Mouse (Mus musculus) megakaryocyte progenitor cell, adult 5-6 weeks (primary cell): ENCODE data around the gene Jarid2. TPM values are rescaled to one million over a fixed set of nuclear protein-coding genes. Genes with fewer than 3 reads are reported as not detected.
"Not testable (repeated sequence)": the region's sequence is repeated elsewhere in the genome, so short reads cannot be mapped to it uniquely, and the experiment has no call there.

ENCODE experiments used
- ATAC-seq: replicated peaks from 2 replicates; pipeline ENCODE4 v1.8.0; 2016; ENCODE audit warnings: mild to moderate bottlenecking, moderate TSS enrichment, inconsistent platforms; ENCODE audit not compliant: poor library complexity
- total RNA-seq, 2 experiments: library from RNA; stranded (forward) in 1 of 2; stranded (reverse) in 1 of 2; fragments of 157-497, 149-512 nt in 1 of 2; fragments of 200-1000 nt in 1 of 2; gene quantifications; 2 replicates each; pipeline versions ENCODE4 v1.2.3 to v1.2.4; 2015 to 2017

Jarid2 gene
- total RNA-seq (2015), result 31.8 and 40.3 TPM in 2 replicates
- total RNA-seq (2017), result 32.5 and 50.2 TPM in 2 replicates

DNA sequence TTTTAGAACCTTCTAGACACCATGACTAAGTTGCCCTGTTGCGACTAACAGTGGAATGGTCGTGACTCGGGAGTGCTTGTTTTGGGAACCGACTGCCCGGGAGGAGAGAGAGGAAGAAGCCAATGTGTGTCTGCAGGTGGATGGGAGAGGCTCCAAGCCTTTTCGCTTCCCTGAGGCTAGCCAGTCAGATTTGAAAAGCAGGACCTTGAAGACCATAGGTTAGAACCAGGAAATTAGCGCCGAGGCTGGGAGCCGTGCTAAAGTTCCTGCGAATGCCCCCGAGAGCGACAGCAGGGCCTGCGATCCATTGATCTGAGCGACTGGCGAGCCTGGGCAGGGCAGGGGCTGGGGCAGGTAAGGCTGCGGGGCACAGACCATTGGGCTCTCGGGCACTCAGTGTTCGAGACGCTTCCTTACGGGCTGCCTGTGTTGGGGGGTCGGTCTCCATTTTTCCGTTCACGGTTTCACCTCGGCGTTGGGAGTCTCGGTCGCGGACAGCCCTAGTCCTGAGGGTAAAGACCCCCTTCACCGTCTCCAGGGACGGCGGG lies at the start of gene Jarid2:
TSS of gene Jarid2 (plus strand) at position 51 of the 548 bp plus-strand sequence.
- no peak for ATAC-seq

DNA sequence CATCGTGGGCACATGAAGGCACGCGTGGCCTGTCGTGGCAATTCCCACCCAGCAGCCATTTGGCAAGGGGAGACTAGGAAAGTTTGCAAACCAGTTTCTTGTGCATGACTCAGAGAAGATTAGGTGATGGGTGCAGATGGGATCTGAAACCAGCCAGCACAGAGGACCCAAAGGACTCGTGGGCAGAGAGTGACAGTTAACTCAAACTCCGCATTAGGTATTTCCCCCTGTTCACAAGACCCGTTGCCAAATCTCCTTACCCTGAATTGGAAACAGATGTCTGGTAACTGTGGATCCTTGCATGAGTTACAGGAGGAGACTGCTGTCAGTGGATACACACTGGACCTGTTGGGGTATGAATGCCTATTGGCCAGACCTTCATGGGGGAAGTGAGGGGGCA lies 48.2 kb upstream of the Jarid2 start:
- no peak for ATAC-seq

DNA sequence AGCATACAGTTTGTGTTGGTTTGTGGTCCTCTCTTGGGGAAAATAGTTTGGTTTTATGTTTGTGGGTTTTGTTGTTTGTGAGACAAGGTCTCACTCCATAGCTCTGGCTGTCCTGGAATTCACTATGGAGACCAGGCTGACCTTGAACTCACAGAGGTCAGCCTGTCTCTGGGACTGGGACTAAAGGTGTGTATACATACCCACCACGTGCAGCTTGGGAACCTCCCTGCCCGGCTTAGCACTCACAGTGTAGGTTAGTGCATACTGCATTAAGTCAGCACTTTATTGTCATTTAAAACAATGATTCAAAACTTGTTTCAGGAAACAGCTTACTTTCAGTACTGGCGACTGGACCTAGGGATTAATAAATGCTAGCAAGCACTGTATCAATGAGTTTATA lies 41.1 kb upstream of the Jarid2 start:
- ATAC-seq, result no peak

DNA sequence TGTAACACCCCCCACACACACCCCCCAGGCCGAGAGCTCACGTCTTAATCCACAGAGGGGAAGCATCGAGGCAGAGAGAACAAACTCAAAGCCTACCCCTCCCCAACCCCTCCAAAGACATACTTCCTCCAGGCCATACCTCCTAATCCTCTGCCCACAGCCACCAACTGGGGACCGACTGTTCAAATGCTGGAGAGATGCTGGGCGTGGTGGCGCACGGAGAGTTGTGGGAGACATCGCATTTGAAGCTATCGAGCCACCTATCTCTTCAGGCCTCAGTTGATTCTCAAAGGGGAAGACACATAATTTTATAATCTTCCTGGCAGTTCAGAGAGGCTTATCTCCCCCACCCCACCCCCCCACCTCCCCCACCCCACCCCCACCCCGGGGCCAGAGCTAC lies 31.6 kb upstream of the Jarid2 start:
- ATAC-seq, result 0 out of 2 replicates have a peak, but pooled peaks have one; percentile 44

DNA sequence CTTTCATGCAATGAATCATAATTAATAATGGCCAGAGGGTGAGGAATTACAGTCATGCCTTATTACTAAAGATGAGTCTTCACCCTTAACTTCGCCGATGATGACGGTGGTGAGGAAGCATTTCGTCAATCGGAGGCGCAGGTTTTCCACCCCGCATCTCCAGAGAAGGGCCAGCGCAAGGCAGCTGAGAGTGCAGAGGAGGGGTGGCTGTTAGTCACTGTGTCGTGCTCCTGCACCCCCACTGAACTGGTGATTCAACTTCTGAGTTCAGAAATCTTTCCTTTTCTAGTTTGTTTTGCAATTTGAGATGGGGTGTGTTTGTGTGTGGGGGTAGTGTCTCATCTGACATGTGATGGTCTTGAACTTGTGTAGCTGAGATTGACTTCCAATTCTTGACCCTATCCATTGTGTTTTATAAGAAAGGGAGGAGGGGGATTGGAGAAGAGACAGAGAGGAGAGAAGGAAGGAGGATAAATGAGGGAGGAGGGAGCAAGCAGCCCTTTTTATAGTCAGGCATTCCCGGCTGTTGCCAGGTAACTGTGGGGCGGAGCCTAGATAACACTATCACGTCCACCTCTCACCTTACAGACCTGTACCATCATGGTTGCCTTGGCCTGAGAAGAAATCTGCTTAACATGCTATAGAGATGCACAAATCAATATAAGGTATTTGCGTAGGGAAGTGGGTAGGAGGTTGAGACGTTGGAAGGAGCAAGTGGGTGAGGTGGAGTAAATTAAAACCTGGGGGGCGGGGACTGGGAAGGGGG lies 25.1 kb upstream of the Jarid2 start:
- ATAC-seq, result no peak

DNA sequence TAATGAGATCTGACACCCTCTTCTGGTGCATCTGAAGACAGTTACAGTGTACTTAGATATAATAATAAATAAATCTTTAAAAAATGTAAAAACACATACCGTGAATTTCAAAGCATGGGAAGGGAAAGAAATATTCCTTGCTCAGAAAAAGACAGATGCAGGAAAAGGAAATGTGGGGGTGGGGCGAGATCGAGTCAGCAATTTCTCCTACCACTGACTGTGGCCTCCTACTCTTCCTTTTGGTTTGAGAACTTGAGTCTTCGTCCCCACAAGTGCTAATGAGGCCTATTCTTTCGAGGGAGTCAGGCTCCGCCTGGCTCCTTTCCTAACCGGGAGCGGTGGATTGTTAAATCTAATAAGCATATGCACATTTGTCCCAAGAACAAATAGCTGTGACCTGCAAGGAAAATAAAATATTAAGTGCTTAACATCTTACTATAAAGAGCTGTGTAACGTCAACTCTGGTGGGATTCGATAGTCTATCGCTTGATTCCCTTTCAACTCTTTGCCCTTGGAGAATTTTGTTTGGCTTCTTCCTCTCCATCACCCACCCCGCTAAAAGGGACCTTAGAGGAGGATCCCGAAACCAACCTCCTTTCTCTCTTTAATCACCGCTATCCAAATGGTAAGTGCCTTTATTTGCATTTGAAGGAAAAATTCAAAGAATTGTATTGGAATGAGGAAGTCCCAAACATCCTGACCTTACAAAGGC lies 24.1 kb upstream of the Jarid2 start:
- no peak for ATAC-seq

DNA sequence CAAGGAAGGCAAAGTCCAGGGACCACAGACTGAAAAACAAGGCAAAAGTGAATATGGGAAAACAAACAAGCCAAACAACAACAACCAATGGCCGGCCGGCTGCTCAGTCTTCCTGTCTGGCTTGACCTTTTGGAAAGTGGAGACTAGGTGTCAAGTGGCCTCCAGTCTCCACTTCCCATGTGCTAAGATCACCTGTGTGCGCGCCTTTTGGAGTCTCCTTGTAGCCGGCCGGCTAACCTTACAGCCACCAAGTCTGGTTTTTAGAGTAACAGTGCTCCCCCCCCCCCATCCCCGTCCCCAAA lies 23.6 kb upstream of the Jarid2 start:
- ATAC-seq, result no peak

DNA sequence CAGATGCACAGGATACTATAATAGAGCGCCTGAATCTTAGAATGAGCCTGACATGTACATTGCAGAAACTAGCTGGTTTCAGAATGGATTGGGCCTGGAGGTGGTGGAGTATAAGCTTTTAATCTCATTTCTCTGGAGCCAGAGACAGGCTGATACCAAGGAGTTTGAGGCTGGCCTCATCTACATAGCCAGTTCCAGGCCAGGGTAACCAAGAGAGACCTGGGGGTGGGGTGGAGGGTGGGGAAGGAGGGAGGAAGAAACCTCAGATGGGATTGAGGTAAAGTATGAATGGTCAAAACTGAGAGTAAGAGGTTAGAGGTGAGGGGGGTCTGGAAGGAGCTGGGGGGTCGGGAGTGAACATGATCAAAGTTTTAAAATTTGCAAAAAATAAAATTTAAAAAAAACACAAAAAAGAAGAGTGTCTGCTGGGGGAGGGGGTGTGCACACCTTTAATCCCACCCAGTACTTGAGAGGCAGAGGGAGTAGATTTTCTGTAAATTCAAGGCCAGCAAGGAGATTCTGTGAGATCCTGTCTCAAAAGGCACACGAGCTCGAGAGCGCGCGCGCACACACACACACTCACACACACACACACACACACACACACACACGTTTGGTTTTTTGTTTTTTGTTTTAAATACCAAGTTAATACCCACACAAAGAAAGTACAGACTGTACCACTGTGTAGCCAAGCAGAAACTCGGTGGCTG lies 22.9 kb upstream of the Jarid2 start:
- no peak for ATAC-seq

DNA sequence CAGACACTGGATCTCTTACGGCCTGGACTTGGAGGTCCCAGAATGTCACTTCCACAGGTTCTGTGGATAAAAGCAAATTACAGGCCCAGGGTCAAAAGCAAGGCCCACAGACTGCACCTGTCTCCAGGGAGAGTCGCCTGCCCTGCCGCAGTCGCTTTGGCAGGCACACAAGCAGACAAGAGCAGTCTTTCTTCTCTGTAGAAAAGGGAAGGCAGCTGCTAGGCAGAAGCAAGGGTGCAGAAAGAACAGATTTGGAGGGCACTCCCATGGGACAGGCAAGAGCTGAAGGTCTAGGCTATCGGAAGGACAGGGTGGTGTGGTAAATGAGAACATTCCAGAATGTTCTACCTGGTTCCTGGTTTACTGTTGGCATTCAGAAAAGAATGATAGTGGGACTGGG lies 22.1 kb upstream of the Jarid2 start:
- ATAC-seq, result no peak

DNA sequence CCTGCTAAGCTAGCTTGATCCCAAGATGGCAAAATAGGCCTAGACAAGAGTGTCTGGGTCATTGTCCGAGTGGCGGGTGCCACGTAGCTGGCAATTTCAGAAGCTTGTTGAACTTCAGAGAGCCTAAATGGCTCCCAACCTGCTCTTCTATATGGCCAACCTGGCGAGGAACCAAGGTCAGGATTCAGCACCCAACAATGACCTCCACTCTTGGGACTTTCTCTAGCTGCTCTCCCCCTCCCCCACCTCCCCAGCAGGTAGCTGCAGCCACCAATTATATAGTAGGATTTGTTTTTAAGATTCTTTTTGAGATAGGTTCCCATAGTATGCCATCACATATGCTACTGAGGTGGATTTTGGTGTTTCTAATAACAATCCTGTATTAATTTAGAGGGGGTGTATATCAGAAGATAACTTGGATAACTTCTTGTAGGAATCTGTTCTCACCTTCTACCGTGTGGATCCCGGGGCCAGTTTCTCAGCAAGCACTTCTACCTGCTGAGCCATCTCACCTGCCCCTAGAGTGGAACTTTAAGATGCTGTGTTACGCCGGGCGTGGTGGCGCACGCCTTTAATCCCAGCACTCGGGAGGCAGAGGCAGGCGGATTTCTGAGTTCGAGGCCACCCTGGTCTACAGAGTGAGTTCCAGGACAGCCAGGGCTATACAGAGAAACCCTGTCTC lies 20.8 kb upstream of the Jarid2 start:
- no peak for ATAC-seq

DNA sequence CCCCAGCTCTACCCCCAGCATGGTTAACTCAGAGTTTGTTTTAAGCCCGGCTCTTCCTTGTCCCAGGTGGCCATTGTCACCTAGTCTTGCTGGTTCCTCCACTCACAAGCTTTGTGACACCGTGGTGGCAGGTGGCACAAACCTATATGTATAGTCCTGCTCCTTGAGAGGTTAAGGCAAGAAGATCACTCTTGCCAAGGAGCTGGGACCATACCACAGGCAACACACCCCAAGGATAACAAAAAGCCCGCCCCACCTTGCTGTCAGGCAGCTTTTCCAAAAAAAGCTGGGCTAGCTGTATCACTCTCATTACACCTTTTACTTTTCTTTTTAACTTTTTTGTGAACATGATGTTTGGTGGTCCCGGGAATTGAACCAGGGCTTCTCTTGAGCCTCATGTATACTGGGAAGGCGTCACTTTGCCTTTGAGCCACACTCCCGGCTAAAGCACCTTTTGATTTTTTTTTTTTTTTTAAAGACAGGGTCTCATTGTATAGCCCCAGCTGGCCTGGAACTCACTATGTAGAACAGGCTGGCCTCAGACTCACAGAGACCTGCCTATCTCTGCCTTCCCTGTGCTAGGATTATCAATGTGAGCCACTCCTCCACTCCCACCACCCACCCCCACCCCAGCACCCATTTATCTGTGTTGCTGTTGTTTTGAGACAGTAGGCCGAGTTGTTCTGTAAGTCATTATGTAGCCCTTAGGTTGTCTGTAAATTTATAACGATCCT lies 19.4 kb upstream of the Jarid2 start:
- peak; percentile 82 for ATAC-seq

DNA sequence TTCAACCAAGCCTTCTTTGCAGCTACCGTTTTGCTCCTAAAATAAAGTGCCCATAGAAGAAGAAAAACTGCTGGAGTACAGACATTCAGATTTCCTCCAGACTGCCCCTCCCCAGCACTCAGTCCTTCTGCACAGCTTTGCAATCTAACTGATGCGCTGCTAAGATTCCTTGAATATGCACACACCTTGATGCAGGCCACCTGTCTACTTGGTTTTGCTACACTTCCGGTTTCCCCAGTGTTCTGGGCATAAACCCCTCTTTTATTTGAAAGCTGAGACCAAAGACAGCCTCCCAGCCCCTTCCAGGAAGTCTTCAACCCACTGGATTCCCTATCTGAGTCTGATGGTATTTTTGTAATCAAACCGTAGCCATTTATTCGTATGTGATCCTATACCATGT lies 18.2 kb upstream of the Jarid2 start:
- no peak for ATAC-seq

DNA sequence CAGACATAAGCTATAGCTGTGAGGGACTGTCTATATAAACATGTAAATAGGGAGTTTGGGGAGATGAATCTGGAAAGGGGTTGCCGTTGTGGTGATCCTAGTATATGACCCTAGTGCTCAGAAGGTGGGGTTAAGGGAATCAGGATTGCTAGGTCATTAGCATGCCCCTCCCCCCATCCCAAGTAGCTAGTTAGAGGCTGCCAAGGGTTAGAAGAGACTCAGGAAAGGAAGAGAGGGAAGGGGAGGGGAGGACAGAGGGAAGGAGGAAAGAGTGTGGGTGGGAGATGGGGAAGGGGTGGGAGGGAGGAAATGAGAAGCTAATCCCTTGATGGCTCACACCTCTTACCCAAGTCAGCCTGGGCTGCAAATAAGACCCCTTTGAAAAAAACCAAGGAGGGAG lies 17.4 kb upstream of the Jarid2 start:
- ATAC-seq, result no peak

DNA sequence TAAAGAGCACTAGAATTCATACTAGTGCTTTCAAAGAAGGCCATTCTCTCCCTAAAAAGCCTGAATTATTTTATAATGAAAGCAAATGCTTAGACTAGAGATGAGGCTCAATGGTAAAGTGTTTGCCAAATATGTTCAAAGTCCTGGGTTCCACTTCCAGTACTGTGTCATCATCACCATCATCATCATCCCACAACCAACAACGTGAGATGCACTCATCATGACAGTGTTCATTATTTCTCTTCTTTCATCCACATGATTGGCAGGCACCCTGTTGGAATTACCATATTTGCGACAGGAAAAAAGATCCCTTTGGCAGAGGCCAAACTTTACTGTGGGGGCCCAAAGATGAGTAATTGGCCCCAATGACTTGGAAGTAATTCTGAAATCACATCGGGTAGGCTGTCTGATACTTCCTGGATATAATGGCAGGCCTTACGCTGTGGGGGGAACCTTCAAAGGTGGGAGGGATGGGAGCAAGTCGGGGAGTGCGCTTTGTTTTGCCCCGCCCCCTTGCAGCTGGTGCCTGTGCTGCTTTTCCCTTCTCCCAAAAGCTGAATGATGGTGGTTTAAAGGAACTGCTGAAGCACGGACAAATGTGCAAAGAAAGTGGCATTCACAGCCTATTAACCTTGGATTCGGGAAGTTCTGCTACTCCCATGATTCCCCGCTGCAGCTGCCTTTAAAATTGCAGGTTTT lies 13.9 kb upstream of the Jarid2 start:
- ATAC-seq, result no peak

DNA sequence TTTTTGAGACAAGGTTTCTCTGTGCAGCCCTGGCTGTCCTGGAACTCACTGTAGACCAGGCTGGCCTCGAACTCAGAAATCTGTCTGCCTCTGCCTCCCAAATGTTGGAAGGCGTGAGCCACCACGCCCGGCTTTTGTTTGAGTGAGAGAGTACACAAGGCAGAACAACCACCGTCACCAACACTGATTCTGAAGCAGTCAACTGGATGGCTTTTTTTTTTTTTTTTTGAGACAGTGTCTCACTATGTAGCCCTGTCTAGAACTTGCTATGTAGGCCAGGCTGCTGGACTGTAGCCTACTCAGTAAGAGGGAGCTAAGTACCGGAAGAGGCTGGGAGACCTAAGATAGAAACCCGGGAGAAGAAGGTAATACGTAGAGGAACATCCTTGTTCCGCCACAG lies 11.4 kb upstream of the Jarid2 start:
- no peak for ATAC-seq

DNA sequence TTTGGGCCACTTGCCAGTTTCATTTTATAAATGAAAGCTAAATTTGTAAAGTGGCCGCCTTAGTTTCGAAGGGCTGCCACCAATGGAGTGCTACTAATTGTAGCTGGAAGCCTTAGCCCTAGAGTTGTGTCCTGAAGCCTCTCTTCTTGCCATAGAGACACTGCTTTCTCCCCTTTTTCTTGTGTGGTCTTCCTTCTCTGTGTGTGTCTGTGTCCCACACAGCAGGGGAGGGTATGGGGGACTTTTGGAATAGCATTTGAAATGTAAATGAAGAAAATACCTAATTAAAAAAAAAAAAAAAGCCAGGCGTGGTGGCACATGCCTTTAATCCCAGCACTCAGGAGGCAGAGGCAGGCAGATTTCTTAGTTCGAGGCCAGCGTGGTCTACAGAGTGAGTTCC lies 10.8 kb upstream of the Jarid2 start:
- ATAC-seq, result not testable (repeated sequence)

DNA sequence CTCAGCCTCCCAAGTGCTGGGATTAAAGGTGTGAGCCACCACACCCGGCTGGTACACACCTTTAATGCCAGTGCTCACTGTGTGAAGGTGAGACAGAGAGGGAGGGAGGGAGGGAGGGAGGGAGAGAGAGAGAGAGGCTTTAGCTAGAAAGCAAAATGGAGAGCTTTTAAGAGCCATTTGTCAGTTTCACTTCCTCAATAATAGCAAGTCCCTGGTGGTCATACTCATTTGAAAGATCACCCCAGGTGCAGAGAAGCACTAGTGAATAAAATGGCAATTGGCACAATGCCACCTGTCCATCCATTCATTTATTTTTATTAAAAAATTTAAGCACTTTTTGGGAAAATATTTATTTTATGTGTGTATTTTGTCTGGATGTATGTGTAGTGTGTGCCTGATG lies 9.2 kb upstream of the Jarid2 start:
- ATAC-seq, result no peak

DNA sequence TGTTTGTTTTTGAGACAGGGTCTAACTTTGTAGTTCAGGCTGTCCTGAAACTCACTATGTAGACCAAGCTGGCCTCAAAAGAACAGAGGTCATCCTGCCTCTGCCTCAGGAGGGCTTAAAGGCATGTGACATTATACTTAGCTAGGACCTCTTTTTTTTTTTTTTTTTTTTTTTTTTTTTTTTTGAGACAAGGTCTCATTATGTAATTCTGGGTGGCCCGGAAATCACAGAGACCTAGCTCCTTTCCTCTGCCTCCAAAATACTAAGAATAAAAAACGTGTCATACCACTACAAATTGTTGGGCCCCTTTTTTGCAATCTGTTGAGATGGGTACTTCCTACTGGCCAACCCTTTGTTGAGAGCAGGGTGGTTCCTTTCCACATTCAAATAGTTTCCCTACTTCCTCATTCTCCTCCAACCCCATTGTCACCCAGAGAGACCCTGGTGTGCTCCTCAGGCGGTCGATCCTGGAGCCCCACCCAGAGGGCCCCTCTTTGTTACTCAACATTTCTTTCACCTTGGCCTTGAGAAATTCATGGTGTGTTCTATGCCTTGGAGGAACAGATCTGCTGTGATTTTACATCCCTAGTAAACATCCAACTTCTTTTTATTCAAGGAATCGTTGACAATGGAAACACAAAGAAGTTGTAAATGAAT lies 7.3 kb upstream of the Jarid2 start:
- peak; percentile 99 for ATAC-seq

DNA sequence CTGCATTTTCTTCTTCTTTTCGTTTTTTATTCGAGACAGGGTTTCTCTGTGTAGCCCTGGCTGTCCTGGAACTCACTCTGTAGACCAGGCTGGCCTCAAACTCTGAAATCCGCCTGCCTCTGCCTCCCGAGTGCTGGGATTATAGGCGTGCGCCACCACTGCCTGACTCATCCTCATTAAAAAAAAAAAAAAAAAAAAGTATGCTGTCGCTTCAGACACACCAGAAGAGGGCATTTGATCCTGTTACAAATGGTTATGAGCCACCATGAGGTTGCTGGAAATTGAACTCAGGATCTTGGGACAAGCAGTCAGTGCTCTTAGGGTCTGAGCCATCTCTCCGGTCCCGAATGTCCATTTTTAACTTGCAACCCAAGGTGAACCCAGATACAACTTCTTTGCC lies 5.8 kb upstream of the Jarid2 start:
- not testable (repeated sequence) for ATAC-seq
